Comparison of ENCODE assay signal across 10 mouse cellular contexts in the genomic region with DNA sequence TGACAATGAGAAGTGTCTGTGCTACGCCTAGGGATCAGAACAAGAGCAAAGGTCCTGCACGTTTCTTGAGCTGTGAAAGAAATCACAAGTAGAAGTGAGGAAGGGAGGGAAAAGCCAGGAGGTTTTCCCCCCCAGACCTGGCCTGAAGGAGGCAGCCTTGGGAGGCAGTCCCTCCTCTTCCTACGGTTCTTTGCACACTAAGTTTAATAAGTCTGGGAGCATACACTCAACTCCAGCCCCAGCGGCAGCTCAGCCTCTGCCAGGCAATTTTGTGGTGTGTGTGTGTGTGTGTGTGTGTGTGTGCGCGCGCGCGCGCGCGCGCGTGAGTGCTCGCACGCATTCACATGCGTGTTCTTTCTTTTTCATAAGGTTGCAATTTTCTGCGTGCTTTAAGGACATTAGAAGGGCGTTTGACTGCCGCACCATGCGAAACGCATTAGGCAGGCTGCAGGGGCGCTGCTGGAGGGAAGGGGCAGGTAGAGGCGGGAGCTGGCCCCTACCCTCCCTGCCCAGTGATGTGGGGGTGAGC. TPM values are rescaled to one million over a fixed set of nuclear protein-coding genes. Genes with fewer than 3 reads are reported as not detected.
DNase-seq lines count a peak whose midpoint lies in the region; ATAC-seq lines count a peak whose summit lies in the region.
"Had no signal": no experiment of that assay in that cellular context is flagged by ENCODE, and none has a peak within 500 bp of the region (broad histone marks: within the 10 kb centered on the region; RNA-seq: fewer than 3 reads in every experiment).

No protein-coding gene starts in this region.

- H3K9ac ChIP-seq in lung, embryonic 15.5 days, result no peak overlapping the region
- H3K9ac ChIP-seq in embryonic facial prominence, embryonic 13.5 days, result peak overlapping the region; percentile 49; the same call in 1 of the 2 replicates
- no peak overlapping the region for H3K9ac ChIP-seq in intestine, embryonic 15.5 days
- no peak overlapping the region for H3K9ac ChIP-seq in neural tube, embryonic 15.5 days (replicated peaks)

- under 1% methylated on average over 24 of the region's 24 CpGs for WGBS in lung, embryonic 15.5 days
- WGBS in embryonic facial prominence, embryonic 13.5 days, result under 1% methylated on average over 24 of the region's 24 CpGs
- WGBS in intestine, embryonic 15.5 days, result under 1% methylated on average over 24 of the region's 24 CpGs
- WGBS in neural tube, embryonic 15.5 days, result 1% methylated on average over 24 of the region's 24 CpGs

- no peaks in the 10 kb centered on the region for H3K36me3 ChIP-seq in lung, embryonic 15.5 days
- H3K36me3 ChIP-seq in embryonic facial prominence, embryonic 13.5 days, result no peaks in the 10 kb centered on the region
- H3K36me3 ChIP-seq in intestine, embryonic 15.5 days, result no peaks in the 10 kb centered on the region
- H3K36me3 ChIP-seq in neural tube, embryonic 15.5 days, result no peaks in the 10 kb centered on the region

- no peak overlapping the region for H3K27ac ChIP-seq in lung, embryonic 15.5 days
- no peak overlapping the region for H3K27ac ChIP-seq in embryonic facial prominence, embryonic 13.5 days
- no peak overlapping the region for H3K27ac ChIP-seq in intestine, embryonic 15.5 days
- H3K27ac ChIP-seq in neural tube, embryonic 15.5 days (replicated peaks), result no peak overlapping the region

- no peaks in the 10 kb centered on the region for H3K9me3 ChIP-seq in lung, embryonic 15.5 days
- H3K9me3 ChIP-seq in embryonic facial prominence, embryonic 13.5 days, result no peaks in the 10 kb centered on the region
- no peaks in the 10 kb centered on the region for H3K9me3 ChIP-seq in intestine, embryonic 15.5 days
- no peaks in the 10 kb centered on the region for H3K9me3 ChIP-seq in neural tube, embryonic 15.5 days (replicated peaks)

- peak overlapping the region; percentile 15 for H3K4me3 ChIP-seq in lung, embryonic 15.5 days
- peak overlapping the region; percentile 34 for H3K4me3 ChIP-seq in embryonic facial prominence, embryonic 13.5 days
- peak overlapping the region; percentile 11; the same call in 1 of the 2 replicates for H3K4me3 ChIP-seq in intestine, embryonic 15.5 days (replicated peaks)
- peak overlapping the region; percentile 23 for H3K4me3 ChIP-seq in neural tube, embryonic 15.5 days (replicated peaks)

- peaks cover 18% of the 10 kb centered on the region for H3K4me1 ChIP-seq in lung, embryonic 15.5 days
- H3K4me1 ChIP-seq in embryonic facial prominence, embryonic 13.5 days, result peaks cover 30% of the 10 kb centered on the region
- peaks cover 12% of the 10 kb centered on the region for H3K4me1 ChIP-seq in intestine, embryonic 15.5 days (replicated peaks)
- H3K4me1 ChIP-seq in neural tube, embryonic 15.5 days, result peaks cover 18% of the 10 kb centered on the region

- ATAC-seq in lung, embryonic 15.5 days (ENCODE audit: borderline replicate concordance, extremely low read depth, low FRiP score, low TSS enrichment), result no peak
- ATAC-seq in embryonic facial prominence, embryonic 13.5 days (ENCODE audit: insufficient number of reproducible peaks, insufficient read depth, low FRiP score, low TSS enrichment, low read depth), result no peak
- no peak for ATAC-seq in intestine, embryonic 15.5 days
- no peak for ATAC-seq in neural tube, embryonic 15.5 days (ENCODE audit: low FRiP score)
- ATAC-seq in erythroblast, adult 5-6 weeks (replicated peaks; ENCODE audit: low FRiP score, poor library complexity, severe bottlenecking), result no peak

- DNase-seq in lung, postnatal 14 days, result no peak
- DNase-seq in thymus, postnatal 10 days (ENCODE audit: low spot score in 2 of 2), result no peak
- no peak for DNase-seq in yolk sac, embryonic 10.5 days (ENCODE audit: low spot score)

- peak overlapping the region; percentile 38 for H3K4me2 ChIP-seq in lung, embryonic 15.5 days
- peak overlapping the region; percentile 56 for H3K4me2 ChIP-seq in embryonic facial prominence, embryonic 13.5 days
- H3K4me2 ChIP-seq in intestine, embryonic 15.5 days (replicated peaks), result peak overlapping the region; percentile 46
- peak overlapping the region; percentile 48 for H3K4me2 ChIP-seq in neural tube, embryonic 15.5 days

- peaks cover 86% of the 10 kb centered on the region for H3K27me3 ChIP-seq in lung, embryonic 15.5 days
- H3K27me3 ChIP-seq in embryonic facial prominence, embryonic 13.5 days, result peaks cover 91% of the 10 kb centered on the region
- H3K27me3 ChIP-seq in intestine, embryonic 15.5 days (replicated peaks), result peaks cover 77% of the 10 kb centered on the region
- H3K27me3 ChIP-seq in neural tube, embryonic 15.5 days (replicated peaks), result peaks cover 79% of the 10 kb centered on the region

RNA-seq across cellular contexts. Expression of a gene that starts 9.6 kb away (rescaled TPM):
- polyA plus RNA-seq in lung, embryonic 15.5 days (2015; fragmentation: Nextera tagmentation; extraction: Ambion mirVana), result 0.45 and 0.90 TPM in 2 replicates
- 14.5 and 15.1 TPM in 2 replicates for polyA plus RNA-seq in embryonic facial prominence, embryonic 13.5 days (2015; fragmentation: Nextera tagmentation; extraction: Ambion mirVana)
- 1.3 and 1.4 TPM in 2 replicates for polyA plus RNA-seq in intestine, embryonic 15.5 days (2015; fragmentation: Nextera tagmentation; extraction: Ambion mirVana)
- 0.14 and 0.80 TPM in 2 replicates for polyA plus RNA-seq in neural tube, embryonic 15.5 days (2015; fragmentation: Nextera tagmentation; extraction: Ambion mirVana)
- total RNA-seq in erythroblast, adult 5-6 weeks (2015; ENCODE audit: low replicate concordance), result not detected in 2 replicates
- total RNA-seq in erythroblast, adult 5-6 weeks (2017; ENCODE audit: low replicate concordance), result not detected in 2 replicates
- total RNA-seq: granulocyte monocyte progenitor cell, adult 5-6 weeks; layer of hippocampus, postnatal 14 days had no signal

RNA-seq across cellular contexts. Expression of a gene that starts 46.9 kb away (rescaled TPM):
- polyA plus RNA-seq in lung, embryonic 15.5 days (2015; fragmentation: Nextera tagmentation; extraction: Ambion mirVana), result 9.4 and 10.3 TPM in 2 replicates
- polyA plus RNA-seq in embryonic facial prominence, embryonic 13.5 days (2015; fragmentation: Nextera tagmentation; extraction: Ambion mirVana), result 21.2 and 27.2 TPM in 2 replicates
- polyA plus RNA-seq in intestine, embryonic 15.5 days (2015; fragmentation: Nextera tagmentation; extraction: Ambion mirVana), result 5.5 and 6.9 TPM in 2 replicates
- polyA plus RNA-seq in neural tube, embryonic 15.5 days (2015; fragmentation: Nextera tagmentation; extraction: Ambion mirVana), result 15.2 and 17.5 TPM in 2 replicates
- total RNA-seq in erythroblast, adult 5-6 weeks (2015; ENCODE audit: low replicate concordance), result 1.0 TPM in 1 of 2 replicates, not detected in the other
- total RNA-seq in erythroblast, adult 5-6 weeks (2017; ENCODE audit: low replicate concordance), result 0.43 and 0.56 TPM in 2 replicates
